Mouse (Mus musculus) heart, postnatal 14 days (tissue): ENCODE measurements around the gene Spatc1l. TPM values are rescaled to one million over a fixed set of nuclear protein-coding genes. Genes with fewer than 3 reads are reported as not detected.

Experiments used
- DNase-seq, 2 experiments: peaks; one replicate each; pipeline ENCODE4 v3.0.0; 2021 to 2022
- intact Hi-C: fragments of 180-260 bp; cut with DNase I; formaldehyde crosslinking; loops from one replicate; pipeline ENCODE4 v1.15.1; 2025
- total RNA-seq, 2 experiments: library from RNA; stranded (reverse); gene quantifications; 2 replicates each; pipeline ENCODE4 v1.2.3; 2021

Gene Spatc1l
- total RNA-seq, 2 experiments from 2014 or later: not detected

DNA sequence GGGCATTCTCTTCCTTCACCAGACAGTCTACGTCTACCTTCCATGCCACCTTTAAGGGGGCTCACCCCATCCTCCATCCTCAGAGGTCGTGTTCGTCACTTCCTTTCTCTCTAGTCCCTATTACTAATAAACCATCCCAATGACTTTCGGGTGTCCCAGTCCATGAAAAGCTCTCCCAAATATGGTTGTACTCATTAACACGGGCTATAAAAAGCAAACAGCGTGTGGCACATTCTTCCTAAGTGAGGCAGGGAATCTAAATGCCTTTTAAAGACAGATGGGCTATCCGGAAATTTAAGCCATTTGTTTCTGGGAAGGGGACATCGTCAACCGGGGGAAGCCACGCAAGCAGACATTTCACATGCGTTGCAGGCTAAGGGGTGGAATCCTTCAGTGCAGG is 28.1 kb downstream of the Spatc1l start:
- no peak for DNase-seq
- intact Hi-C loops: no loop called here

DNA sequence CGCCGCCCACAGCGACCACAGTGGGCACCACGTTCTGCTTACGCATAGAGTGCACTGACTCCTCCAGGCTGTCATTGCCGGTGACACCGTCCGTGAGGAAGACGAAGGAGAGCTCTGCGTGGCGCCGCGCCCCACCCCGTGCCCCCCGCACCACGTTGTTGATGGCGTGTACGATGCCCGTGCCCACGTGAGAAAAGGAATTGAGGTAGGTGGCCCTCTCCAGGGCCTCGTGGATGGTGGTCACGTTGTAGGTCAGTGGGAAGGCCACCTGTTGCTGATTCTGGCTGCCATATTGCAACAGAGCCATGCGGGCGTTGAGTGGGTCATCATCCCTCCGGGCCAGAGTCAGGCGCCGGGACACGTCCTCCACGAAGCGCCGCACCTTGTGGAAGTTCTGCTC is 34.3 kb downstream of the Spatc1l start:
- DNase-seq: no peak
- intact Hi-C loops: no loop called here

DNA sequence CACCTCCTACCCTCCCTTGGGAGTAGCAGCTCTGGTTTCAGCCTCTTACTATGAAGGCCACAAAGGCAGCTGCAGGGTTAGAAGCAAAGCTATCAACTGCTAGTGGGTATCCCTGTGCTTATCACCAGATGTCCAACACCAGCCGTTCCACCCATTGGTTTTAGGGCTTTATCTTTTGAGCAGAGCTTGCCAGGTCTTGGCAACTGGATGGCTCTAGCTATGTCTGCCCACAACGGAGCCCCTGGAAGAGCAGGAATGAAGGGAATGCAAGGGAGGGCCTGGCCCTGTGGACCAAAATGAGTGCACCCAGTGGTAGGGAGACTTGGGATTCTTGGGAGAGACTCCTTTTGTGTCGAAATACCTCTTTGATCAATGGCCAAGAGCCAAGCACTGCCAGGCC is 40.6 kb downstream of the Spatc1l start:
- DNase-seq: peak in 1 of 2 experiments; percentile 28

DNA sequence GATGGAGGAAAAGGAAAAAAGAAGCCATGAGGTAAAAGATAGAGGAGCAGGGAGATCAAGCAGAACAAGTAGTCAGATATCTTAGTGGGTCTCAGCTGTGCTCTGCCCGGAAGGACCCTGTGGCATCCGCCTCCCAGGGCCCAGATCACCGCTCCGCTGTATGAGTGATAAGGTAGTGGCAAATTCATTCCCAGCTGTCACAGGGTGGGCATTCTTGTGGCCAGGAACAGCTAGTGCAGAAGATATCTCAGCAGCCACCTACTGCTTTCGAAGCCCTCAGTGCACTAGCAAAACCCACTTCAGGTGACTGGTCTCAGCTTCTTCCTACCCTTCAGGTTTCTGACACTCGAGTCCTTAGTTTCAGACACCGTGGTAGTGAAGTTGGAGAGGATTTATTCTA is 50.4 kb downstream of the Spatc1l start:
- DNase-seq: no peak
- intact Hi-C loops: no loop called here

More for the DNA sequence above, 40.6 kb downstream of the Spatc1l start:
- intact Hi-C loops: no loop called here

Other genes starting within 250 kb of the Spatc1l start
- 10 to 100 TPM; 16.2 to 16.3 TPM for gene Dip2a, start 217.0 kb upstream of the Spatc1l start, total RNA-seq
- gene AC141477.1, start 121.8 kb upstream of the Spatc1l start, total RNA-seq: not detected
- gene Pcnt, start 119.5 kb upstream of the Spatc1l start, total RNA-seq: 10 to 100 TPM; 39.5 to 48.6 TPM
- gene 2610028H24Rik, start 113.2 kb upstream of the Spatc1l start, total RNA-seq: under 1 TPM; 0.15 to 0.57 TPM
- 10 to 100 TPM; 30.7 to 31.2 TPM for gene Mcm3ap, start 93.3 kb upstream of the Spatc1l start, total RNA-seq
- gene Ybey, start 93.2 kb upstream of the Spatc1l start, total RNA-seq: 1 to 10 TPM; 3.1 to 3.6 TPM
- 1 to 10 TPM; 5.7 to 6.3 TPM for gene Lss, start 30.7 kb upstream of the Spatc1l start, total RNA-seq
- gene Ftcd, start 13.4 kb downstream of the Spatc1l start, total RNA-seq: under 1 TPM in 1 of 2 experiments, not detected in 1; 0.12 TPM
- gene Col6a2, start 61.4 kb downstream of the Spatc1l start, total RNA-seq: 100 to 1,000 TPM; 169 to 173 TPM
- 100 to 1,000 TPM; 142 to 151 TPM for gene Col6a1, start 163.9 kb downstream of the Spatc1l start, total RNA-seq